Mouse (Mus musculus): ENCODE data around the gene Gm14410. TPM values are rescaled to one million over a fixed set of nuclear protein-coding genes. Genes with fewer than 3 reads are reported as not detected.
"Not testable (repeated sequence)": the region's sequence is repeated elsewhere in the genome, so short reads cannot be mapped to it uniquely, and the experiment has no call there.

Gene Gm14410
- total RNA-seq (2015) (17.1 and 20.0 TPM in 2 replicates), total RNA-seq (2017) (11.4 and 14.2 TPM in 2 replicates)

GRCm38 (mm10) chr2:177206341-177206740 is at the start of gene Gm14410:
Gm14410 (minus strand) TSS chr2:177206421.
- ATAC-seq (replicated peaks; ENCODE audit: poor library complexity), result peak; percentile 61

- ATAC-seq (replicated peaks; ENCODE audit: poor library complexity), result not testable (repeated sequence)
Observed at GRCm38 (mm10) chr2:177247449-177247848, 41.2 kb upstream of the Gm14410 start.

GRCm38 (mm10) chr2:177230461-177230860 is 24.2 kb upstream of the Gm14410 start:
- not testable (repeated sequence) for ATAC-seq (replicated peaks; ENCODE audit: poor library complexity)

- not testable (repeated sequence) for ATAC-seq (replicated peaks; ENCODE audit: poor library complexity)
Observed at GRCm38 (mm10) chr2:177172749-177173148, 33.5 kb downstream of the Gm14410 start.

Other genes with a start within 250 kb of the Gm14410 start
- 6.8 and 14.4 TPM in 2 replicates for gene Gm14419, start 205.5 kb downstream of the Gm14410 start, total RNA-seq (2015)
- 4.5 and 24.1 TPM in 2 replicates for gene Gm14419, start 205.5 kb downstream of the Gm14410 start, total RNA-seq (2017)
- gene Gm14401, start 132.1 kb downstream of the Gm14410 start, total RNA-seq (2015), result 0.32 TPM in 1 of 2 replicates, not detected in the other
- not detected in 2 replicates for gene Gm14401, start 132.1 kb downstream of the Gm14410 start, total RNA-seq (2017)
- gene Gm14409, start 60.6 kb upstream of the Gm14410 start, total RNA-seq (2015), result not detected in 2 replicates
- gene Gm14409, start 60.6 kb upstream of the Gm14410 start, total RNA-seq (2017), result 0.74 TPM in 1 of 2 replicates, not detected in the other
- gene Gm14412, start 117.9 kb upstream of the Gm14410 start, total RNA-seq (2015), result 0.64 and 2.4 TPM in 2 replicates
- 0.14 and 0.54 TPM in 2 replicates for gene Gm14412, start 117.9 kb upstream of the Gm14410 start, total RNA-seq (2017)
- gene Gm14418, start 191.9 kb upstream of the Gm14410 start, total RNA-seq (2015), result 2.6 and 4.9 TPM in 2 replicates
- 1.6 and 4.4 TPM in 2 replicates for gene Gm14418, start 191.9 kb upstream of the Gm14410 start, total RNA-seq (2017)

Measured in megakaryocyte progenitor cell, adult 5-6 weeks (primary cell).